Mouse (Mus musculus) thymus, postnatal 10 days (tissue): ENCODE results near the gene Rfxank.

Source experiments
- DNase-seq, 2 experiments: peaks; one replicate each; pipeline ENCODE4 v3.0.0; 2021; ENCODE audit warnings: low spot score in 2 of 2

The Rfxank gene

GRCm38 (mm10) chr8:70139026-70139857 is at the start of gene Rfxank, which contains the start of the genes Borcs8 and Mef2b:
Gene Rfxank (minus strand): TSS chr8:70139154.
Gene Borcs8 (plus strand): TSS chr8:70139499.
Gene Mef2b (plus strand): TSS chr8:70139711.
- peak; percentile 98 for DNase-seq

GRCm38 (mm10) chr8:70188707-70189106 is 49.8 kb upstream of the Rfxank start:
- DNase-seq: no peak

DNA sequence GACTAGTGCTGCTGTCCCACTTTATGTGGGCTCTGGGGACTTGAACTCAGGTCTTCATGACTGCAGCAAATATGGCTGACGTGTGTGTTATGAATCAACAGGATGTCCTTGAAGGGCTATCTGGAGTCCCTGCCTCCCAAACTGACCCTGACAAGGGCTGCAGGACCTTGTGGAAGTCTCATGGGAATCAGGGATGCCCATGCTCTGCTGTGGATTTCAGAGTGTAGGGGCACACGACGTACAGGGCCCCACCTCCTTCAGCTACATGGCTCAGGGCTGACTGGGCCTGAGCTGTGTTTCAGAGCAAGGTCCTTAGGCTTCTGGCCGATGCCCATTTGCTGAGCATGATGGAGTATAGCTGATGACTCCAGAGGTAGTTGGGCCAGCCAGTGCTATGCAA is 44.2 kb upstream of the Rfxank start:
- DNase-seq: no peak

DNA sequence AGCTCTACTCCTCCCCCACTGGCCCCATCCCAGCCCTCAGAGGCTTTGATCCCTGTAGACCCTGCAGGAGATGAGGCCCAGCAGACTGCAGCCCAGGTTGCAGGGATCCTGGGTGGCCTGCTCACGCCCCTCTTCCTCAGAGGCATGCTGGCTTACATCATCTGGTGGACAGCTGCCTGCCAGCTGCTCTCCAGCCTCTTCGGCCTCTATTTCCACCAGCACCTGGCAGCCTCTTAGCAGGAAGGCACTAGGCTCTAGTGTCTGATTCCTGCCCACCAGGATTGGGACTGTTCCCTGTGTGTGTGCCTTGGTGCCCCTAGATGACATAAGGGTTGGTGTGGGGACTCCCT is 42.9 kb upstream of the Rfxank start:
- no peak for DNase-seq

DNA sequence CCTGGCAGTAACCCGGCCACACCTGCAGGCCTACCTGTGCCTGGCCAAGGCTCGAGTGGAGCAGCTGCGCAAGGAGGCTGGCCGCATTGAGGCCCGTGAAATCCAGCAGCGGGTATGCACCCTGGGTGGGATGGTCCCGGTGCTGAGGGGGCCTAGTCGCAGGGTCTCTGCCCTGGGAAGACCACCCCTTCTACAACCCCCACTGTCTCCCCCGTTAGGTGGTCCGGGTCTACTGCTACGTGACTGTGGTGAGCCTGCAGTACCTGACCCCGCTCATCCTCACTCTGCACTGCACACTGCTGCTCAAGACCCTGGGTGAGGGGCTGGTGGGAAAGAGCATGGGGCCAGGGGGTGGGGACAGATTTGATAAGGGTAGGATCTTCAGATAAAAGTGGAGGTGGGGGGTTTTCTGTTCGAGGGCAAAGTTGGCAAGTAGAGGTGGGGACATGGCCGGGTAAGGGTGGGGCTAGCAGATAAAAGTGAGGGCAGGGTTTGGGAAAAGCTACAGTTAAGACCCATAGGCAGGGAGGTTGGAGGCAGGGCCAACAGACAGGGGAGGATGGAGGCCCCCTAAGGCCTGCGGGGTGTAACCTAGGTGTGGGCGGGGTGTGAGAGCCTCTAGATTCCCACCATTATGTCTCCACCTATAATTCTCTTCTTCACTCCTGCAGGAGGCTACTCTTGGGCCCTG is 42.4 kb upstream of the Rfxank start:
- no peak for DNase-seq

DNA sequence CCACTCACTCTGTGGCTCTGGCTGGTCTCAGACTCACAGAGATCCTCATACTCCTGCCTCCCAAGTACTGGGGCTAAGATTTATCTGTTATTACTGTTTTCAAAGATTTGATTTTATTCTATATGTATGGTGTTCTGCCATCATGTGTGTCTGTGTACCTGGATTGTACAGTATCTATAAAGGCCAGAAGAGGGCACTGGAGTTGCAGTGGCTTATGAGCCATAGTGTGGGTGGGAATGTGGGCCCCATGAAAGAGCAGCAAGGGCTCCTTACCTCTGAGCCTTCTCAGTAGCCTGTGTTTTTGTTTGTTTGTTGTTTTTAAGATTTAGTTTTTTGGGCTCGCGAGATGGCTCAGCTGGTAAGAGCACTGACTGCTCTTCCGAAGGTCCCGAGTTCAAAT is 40.1 kb upstream of the Rfxank start:
- DNase-seq: no peak

GRCm38 (mm10) chr8:70178231-70178630 is 39.3 kb upstream of the Rfxank start:
- DNase-seq: no peak

GRCm38 (mm10) chr8:70174079-70174478 is 35.1 kb upstream of the Rfxank start:
- DNase-seq: no peak

- no peak for DNase-seq
Measured at GRCm38 (mm10) chr8:70173320-70173719, 34.4 kb upstream of the Rfxank start.

- DNase-seq: peak; percentile 87 to 88
Measured at GRCm38 (mm10) chr8:70172043-70172681, 33.2 kb upstream of the Rfxank start, which contains the start of gene Tmem161a. Gene Tmem161a (plus strand): TSS chr8:70172356.

- DNase-seq: no peak
Measured at GRCm38 (mm10) chr8:70171240-70171639, 32.3 kb upstream of the Rfxank start.

- DNase-seq: no peak
Measured at GRCm38 (mm10) chr8:70170748-70171147, 31.8 kb upstream of the Rfxank start.

- DNase-seq: no peak
Measured at GRCm38 (mm10) chr8:70170116-70170515, 31.2 kb upstream of the Rfxank start.

GRCm38 (mm10) chr8:70166504-70167110 is 27.7 kb upstream of the Rfxank start:
- DNase-seq: peak; percentile 76 to 90

- DNase-seq: no peak
Measured at GRCm38 (mm10) chr8:70163316-70163715, 24.4 kb upstream of the Rfxank start.

DNA sequence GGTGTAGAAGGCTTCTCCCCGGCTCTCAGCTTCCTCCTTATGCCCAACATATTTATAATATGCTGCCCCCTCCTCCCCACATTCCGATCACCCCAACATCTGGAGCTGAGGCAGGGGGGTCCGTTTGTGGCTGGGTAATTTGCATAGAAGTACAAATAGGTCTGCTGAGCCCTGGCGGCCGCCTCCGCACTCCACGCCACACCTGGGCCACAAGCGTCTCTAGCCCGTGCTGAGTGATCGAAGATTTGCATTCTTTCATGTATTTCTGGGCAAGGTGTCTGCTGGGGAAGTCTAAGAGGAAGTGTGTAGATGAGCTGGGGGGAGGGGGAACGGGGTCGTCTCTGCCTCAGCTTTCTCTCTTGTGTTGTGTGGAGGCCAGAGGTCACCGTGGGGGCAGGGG is 21.1 kb upstream of the Rfxank start:
- peak; percentile 35 to 43 for DNase-seq

GRCm38 (mm10) chr8:70159211-70159610 is 20.3 kb upstream of the Rfxank start:
- no peak for DNase-seq

DNA sequence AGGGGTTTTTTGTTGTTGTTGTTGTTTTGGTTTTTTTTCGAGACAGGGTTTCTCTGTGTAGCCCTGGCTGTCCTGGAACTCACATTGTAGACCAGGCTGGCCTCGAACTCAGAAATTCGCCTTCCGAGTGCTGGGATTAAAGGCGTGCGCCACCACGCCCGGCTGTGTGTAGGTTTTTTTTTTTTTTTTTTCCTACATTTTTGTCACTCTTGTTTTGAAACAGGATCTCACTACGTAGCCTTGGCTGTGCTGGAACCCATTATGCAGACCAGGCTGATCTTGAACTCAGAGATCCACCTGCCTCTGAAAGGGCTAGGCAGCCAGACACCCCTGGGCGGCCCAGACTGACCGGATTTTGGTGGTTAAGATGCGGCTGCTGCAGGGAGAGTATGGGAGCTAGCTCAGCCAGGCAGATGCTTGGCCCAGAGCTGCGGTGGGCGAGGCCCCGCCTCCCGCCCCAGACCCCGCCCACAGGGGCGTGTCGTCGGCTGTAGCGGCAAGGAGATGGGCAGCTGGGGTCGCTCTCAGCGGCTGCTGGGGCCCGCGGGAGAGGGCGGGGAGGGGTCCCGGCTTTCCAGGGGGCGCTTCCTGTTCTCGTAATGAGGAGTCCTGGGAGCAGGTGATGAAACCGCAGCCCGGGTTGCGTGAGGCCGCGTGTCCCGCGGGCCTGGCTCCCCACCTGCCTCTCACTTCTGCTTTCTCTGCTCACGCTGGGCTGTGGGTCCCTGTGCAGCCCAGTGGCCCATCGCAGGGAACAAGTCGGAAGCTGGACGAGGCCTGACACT is 19.3 kb upstream of the Rfxank start:
- DNase-seq: peak; percentile 77 to 85

DNA sequence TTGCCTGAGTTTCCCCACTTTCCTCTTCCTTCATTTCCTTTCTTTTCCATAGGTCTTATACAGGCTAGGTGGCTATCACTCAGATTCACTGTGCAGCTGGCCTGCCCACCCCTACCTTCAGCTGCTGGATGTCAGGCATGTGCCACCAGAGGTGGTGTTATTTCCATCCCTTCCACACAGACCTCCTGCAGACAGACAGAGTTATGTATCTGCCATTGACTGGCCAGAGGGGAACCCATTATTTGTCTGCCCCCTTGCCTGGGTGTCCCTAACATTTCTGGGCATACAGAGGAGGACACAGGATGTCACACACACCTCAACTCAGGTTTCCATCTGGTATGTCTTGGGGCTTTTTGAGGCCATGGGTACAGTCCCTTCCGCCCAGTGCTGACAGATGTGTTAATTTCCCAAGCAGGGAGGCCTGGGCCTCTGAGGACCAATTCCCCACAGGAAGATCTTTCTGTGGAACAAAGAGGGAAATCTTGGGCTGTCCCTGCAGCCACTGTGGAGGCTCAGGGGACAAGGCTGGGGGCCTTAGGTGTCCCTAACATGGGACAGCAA is 18.4 kb upstream of the Rfxank start:
- DNase-seq: no peak

DNA sequence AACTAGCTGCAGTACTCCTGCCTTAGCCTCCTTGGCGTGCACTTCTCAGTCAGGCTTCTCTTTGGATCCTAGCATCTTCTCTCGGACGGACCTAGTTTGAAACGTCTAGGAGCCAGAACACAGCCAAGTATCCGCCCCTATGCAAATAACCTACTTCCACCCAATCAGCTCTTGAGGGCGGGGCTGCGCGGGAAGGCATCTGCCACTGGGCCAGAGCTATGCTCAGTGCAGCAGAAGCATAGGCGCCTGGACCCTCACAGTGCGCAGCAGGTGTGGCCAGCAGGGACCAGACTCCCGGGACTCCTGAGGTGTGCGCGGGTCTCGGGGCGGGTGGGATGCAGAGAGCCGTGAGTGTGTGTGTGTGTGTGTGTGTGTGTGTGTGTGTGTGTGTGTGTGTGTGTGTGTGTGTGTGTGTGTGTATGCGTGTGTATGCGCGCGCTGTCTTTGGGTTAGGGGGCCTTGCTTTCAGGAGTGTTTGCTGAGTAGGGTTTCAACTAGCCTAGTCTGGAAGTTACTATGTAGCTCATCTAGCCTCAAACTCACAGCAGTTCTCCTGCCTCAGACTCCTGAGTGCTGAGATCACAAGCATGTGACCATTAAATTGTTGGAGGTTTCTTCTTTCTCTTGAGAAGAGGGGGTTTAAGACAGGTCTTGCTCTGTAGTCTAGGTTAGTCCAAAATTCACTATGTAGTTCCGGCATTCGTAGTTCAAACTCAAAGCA is 13.7 kb upstream of the Rfxank start:
- DNase-seq: peak; percentile 78 to 80
